Mouse (Mus musculus) brown adipose tissue, adult 24 weeks (tissue): ENCODE measurements around the gene Dusp18. TPM values are rescaled to one million over a fixed set of nuclear protein-coding genes. Genes with fewer than 3 reads are reported as not detected.
A peak's percentile ranks its signal among the peaks of the same experiment; 100 is the strongest.

Source experiments
- H3K27ac ChIP-seq: fragments of 200-500 bp; replicated peaks from 2 replicates; pipeline ENCODE4 v1.5.1; 2012; ENCODE audit warnings: low read depth, mild to moderate bottlenecking, low read length
- H3K4me1 ChIP-seq: fragments of 200-500 bp; 2 replicates; pipeline ENCODE4 v1.6.1; 2012; ENCODE audit warnings: low read length, mixed read lengths; ENCODE audit not compliant: control insufficient read depth, insufficient read depth, insufficient read length
- H3K4me3 ChIP-seq: fragments of 200-500 bp; 2 replicates; pipeline ENCODE4 v1.5.1; 2012; ENCODE audit warnings: low read depth, mild to moderate bottlenecking, low read length, moderate library complexity; ENCODE audit not compliant: insufficient read depth
- polyA plus RNA-seq: library from polyadenylated mRNA; stranded (reverse); fragments of >200 nt; gene quantifications from 2 replicates; pipeline ENCODE4 v1.2.4, GENCODE M21; 2012; ENCODE audit not compliant: missing spikeins, insufficient read depth, insufficient read length

The Dusp18 gene
- polyA plus RNA-seq: 1.0 and 4.8 TPM in 2 replicates

DNA sequence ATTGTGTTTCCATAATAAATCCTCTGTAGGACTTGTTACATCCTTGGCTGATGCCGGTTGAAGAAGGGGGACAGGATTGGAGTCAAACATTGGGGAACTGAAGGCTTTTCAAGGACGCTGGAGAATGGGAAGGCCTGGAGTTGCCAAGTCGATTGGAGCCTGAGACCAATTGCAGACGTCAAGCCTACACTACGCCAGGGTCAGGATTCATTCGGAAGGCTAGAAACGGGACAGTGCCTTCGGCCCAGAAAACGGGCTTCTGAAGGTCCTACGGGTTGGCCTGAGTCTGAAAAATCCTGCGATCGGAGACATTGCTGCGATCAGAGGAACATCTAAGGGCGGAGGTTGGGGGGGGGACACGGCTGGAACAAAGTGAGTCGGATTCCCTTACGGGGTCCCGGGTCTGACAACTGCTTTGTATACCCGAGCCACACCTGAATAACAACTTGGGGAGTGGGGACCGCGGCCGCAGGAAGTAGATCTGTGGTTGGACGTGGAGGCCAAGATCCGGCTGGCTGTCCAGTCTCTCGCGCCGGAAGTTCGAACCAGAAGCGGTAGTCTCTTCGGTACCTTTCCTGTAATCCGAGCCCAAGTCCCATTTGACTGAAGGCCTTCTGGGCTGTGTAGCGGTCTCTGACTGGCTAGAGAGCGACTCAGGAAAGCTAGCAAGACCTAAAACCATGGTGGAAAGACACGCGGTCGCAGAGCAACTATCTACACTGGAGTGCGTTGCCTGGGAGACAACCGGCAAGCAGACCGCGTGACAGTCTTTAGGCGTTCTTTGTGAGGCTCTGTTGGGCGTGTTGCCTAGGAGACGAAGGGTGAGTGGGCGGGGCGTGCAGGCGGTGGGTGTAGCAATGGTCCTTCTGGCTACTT is at the start of gene Dusp18, which contains the start of gene 4921536K21Rik:
Gene Dusp18 (plus strand): TSS at position 835 of the 876 bp plus-strand sequence.
Gene 4921536K21Rik (minus strand): TSS at position 693 of the 876 bp plus-strand sequence.
- Histone ChIP-seq H3K4me3 (peak within 1 kb of the TSS; percentile 59), H3K4me1 (0 out of 2 replicates have a peak, but pooled peaks cover 4% of the 10 kb centered on the region), H3K27ac (no peak within 1 kb of the TSS)

DNA sequence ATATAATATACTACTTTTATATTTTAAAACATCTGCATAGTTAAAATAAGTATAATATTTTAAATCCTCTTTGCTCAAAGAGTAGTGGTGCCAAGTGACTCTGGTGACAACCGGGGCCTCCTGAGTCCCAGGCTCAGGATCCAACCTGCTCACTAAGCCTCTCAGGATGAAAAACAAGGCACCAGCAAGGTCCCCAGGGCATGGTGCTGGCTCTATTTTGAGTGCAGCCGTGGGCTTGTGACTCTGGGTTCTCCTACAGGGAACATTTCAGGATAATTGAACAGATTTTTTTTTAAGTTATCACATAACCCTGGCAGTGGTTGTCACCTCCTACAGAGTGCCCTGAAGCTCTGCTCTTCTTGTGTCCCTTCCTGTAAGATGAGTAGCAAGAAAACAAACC is 48.7 kb upstream of the Dusp18 start:
- H3K4me1 ChIP-seq: no peaks in the 10 kb centered on the region
- no peak overlapping the region for H3K27ac ChIP-seq
- H3K4me3 ChIP-seq: no peak overlapping the region

DNA sequence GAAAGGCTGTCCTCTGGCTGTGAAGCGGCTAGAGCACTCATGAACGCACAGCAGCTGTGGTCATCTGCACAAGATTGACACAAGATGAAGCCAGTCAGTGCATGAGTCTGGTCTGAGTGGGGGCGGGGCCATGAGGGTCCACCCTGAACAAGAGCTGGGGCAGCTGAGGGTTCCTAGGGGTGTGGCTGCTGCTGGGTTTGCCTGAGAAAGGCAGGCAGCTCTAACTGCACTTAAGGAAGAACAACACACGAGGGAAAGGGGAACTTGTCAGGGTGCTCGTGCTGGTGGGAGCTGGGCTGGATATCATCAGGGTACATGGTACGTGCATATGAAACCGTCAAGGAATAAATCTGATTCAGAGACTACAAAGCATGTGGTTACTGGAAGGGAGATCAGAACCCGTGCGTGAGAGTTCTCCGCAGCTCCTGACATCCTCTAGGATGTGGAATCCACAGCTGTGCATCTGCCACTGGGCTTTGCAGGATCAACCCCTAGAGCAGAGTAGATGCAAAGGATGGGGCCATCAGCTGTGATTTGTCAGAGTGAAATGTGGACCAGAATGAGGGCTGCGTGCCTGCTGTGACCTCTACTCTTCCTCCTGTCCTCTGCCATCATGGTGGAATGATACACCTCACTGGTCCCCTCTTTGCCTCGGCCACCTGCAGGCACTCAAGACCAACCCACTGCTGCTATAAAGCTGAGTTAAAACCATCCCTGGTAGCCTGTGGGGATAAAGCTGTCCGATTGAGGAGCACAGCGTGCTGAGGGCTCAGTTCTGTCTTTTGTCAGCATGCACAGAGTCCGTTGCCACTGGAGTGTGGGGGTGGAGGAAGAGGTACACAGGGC is 45.3 kb upstream of the Dusp18 start:
- Histone ChIP-seq H3K27ac (no peak overlapping the region), H3K4me1 (no peaks in the 10 kb centered on the region), H3K4me3 (no peak overlapping the region)

DNA sequence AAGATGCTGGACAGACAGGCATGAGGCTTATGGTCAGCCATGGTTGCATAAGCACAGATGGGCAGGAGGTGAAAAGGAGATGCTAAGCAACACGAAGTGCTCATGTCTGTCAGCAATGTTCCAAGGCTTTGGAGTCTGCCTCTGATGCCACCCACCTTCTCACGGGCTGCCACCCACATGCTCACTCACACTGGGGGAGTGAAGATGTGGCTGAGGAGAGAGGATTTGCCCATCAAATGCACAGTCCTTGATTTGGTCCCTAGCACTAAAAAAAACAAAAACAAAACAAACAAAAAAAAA is 44.8 kb upstream of the Dusp18 start:
- Histone ChIP-seq H3K4me3 (no peak overlapping the region), H3K4me1 (no peaks in the 10 kb centered on the region), H3K27ac (no peak overlapping the region)

DNA sequence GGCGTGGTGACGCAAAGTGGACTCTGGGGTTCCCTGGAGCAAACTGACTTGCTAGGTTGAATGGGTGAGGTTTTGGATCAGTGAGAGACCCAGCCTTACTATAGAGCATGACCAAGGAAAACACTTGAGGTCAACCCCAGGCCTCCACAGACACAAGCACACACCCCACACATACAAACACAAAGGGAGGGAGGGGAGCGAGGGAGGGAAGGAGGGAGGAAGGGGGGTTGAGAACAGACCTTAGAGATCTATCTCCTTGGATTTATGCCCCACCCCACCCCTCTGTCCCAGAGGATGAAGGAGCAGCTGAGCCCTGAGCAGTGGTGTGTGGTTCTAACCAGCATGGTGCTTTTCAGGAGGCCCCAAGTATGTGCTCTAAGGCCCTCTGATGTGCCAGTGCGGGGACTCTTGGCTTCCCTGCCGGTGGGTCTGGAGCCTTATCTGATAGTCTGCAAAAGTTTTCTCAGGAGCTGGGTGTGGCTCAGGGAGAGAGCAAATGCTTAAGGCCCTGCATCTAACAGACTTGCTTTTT is 44.2 kb upstream of the Dusp18 start:
- Histone ChIP-seq H3K4me1 (no peaks in the 10 kb centered on the region), H3K4me3 (no peak overlapping the region), H3K27ac (no peak overlapping the region)

DNA sequence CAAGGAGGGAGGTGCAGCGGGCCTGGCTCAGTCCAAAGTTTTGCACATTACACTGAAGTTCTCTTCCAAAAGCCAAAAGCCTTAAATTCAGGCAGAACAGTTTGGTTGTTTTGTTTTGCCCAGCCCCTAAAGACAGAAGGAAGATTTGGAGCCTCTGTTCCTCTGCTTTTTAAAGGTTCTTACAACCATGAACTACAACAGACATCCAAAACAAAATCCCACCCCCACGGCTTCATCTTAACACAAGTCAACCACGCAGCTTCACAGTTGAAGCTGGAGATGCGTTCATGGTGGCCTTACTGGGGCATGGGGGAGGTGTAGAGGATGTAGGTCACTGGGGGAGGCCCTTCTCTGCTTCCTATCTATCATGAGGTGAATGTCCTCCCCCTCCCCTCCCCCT is 43.2 kb upstream of the Dusp18 start:
- H3K4me1 ChIP-seq: no peaks in the 10 kb centered on the region
- H3K4me3 ChIP-seq: no peak overlapping the region
- no peak overlapping the region for H3K27ac ChIP-seq

DNA sequence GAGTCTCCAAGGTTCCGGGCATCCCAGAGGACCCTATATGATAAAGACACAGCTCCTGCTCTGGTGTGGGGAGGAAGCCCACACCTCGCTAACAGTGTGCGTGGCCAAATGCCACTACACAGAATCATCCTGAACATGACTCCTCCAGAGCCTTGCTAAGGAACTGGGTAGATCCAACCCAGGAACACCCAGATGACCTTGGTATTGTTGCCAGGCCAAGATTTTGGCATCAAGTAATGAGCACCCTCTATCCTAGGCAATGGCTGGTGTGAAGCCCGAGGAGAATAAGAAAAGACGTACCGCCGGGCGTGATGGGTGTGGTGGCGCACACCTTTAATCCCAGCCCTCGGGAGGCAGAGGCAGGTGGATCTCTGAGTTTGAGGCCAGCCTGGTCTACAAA is 42.0 kb upstream of the Dusp18 start:
- Histone ChIP-seq H3K27ac (no peak overlapping the region), H3K4me3 (no peak overlapping the region), H3K4me1 (no peaks in the 10 kb centered on the region)

DNA sequence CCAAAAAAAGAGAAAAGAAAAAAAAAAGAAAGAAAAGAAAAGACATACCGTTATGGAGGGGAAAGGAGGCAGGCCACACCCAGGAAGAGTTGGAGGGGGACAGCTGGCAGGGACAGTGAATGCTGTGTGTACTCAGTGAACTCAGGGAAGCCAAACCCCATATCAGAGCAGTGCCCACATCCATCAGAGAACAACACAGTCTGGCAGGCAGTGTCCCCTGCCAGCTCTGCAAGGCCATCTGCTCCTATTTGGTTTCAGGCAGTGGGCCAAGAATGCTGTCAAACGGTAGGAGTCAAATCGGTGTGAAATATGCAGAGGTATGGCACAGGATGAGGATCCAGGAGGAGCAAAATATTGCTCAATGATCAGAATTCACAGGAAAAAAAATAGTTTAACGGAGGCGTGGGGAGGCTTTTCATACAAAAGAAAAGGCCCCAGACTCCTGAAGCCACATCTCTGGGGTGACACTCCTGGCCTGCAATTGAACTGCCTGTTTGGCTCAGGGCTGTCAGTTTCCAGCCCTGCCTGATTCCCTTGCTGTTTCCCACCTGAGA is 41.5 kb upstream of the Dusp18 start:
- no peak overlapping the region for H3K4me3 ChIP-seq
- H3K27ac ChIP-seq: no peak overlapping the region
- H3K4me1 ChIP-seq: no peaks in the 10 kb centered on the region

DNA sequence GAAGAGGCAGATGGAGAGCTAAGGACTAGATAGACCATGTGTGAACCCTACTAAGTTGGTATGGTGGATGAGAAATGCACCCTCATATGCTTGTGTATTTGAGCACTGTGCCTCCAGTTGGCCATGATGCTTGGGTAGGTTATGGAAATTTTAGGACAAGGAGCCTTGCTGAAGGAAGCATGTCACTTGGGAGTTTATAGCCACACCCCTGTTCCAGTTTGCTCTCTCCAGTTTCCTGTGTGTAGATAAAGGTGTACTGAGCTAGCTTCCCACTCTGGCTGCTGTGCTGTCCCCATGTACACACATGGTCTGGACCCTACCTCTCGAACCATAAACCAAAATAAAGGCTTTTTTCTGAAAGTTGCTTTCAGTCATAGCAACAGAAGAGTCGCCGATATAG is 40.9 kb upstream of the Dusp18 start:
- Histone ChIP-seq H3K27ac (no peak overlapping the region), H3K4me3 (no peak overlapping the region), H3K4me1 (no peaks in the 10 kb centered on the region)

DNA sequence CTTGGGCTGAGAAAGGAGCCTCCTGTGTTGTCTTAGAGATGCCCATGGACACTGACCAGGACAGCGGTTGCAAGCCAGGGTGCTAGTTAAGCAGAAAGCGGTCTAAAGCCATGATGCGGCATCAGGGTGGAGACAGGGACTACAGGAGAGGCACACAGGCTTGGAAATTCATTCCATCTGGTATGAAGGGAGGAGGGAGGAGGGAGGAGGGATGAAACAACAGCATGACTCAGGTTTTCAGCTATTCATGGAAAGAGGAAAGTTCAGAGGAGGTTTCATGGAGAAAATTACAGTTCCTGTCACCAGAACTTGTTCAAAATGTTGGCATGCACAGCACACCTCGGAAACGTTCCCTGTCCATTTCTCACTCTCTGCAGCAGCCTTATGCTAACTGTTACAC is 39.2 kb upstream of the Dusp18 start:
- Histone ChIP-seq H3K4me3 (no peak overlapping the region), H3K4me1 (no peaks in the 10 kb centered on the region), H3K27ac (no peak overlapping the region)

DNA sequence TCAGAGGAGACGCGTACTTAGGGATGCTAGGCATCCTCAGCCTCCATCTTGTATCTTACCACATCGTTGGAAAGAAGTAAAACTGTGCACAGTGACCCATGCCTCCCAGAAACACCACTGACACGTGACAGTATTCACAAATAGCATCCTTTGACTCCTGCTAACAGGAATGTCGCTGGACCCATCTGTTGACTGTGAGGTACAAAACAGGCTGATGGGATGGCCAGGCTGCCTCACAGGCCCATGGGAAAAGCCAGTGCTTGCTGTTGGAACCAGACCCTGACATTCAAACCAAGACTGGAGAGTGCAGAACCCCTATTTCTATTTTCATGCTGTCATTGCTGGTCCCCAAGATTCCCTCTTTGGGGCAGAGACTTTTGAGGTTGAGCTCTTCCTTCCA is 37.1 kb upstream of the Dusp18 start:
- H3K4me3 ChIP-seq: no peak overlapping the region
- H3K27ac ChIP-seq: no peak overlapping the region
- H3K4me1 ChIP-seq: no peaks in the 10 kb centered on the region

DNA sequence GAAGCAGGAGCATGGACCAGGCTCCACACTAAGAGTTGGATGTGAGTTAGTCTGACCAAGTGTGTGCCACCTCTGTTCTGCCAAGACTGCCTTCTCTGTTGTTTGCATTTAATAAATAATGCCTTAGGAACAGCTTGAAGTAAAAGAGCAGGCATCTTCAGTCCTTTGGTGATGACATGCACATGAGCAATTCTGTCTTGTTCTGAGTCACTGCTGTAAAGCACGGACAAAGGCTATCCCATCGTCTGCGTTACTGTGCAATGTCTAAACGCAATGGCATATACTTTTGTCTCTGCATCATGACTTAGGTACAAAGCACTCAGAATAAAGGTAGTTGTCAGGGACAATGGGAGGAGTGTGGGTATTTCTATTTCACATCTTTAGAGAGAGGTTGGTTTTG is 35.3 kb upstream of the Dusp18 start:
- H3K4me3 ChIP-seq: no peak overlapping the region
- H3K27ac ChIP-seq: no peak overlapping the region
- no peaks in the 10 kb centered on the region; the same call in 1 of the 2 replicates for H3K4me1 ChIP-seq

DNA sequence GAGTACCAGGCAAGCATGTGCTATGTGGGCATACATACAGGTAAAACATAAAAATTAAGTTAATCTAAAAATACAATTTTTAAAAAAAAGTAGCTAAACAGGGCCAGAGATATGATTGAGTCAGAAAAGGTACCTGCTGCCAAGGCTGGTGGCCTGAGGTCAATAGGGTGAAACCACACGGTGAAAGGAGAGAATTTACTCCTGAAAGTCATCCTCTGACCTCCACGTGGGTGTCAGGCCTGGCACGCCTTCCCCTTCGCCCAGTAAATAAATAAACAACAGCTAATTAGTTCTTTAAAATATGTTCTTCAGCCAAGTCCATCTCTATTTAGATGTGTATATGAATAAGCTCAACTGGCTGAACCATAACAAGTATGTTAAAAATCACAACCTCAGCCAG is 34.7 kb upstream of the Dusp18 start:
- H3K4me1 ChIP-seq: no peaks in the 10 kb centered on the region; the same call in 1 of the 2 replicates
- H3K4me3 ChIP-seq: no peak overlapping the region
- no peak overlapping the region for H3K27ac ChIP-seq

DNA sequence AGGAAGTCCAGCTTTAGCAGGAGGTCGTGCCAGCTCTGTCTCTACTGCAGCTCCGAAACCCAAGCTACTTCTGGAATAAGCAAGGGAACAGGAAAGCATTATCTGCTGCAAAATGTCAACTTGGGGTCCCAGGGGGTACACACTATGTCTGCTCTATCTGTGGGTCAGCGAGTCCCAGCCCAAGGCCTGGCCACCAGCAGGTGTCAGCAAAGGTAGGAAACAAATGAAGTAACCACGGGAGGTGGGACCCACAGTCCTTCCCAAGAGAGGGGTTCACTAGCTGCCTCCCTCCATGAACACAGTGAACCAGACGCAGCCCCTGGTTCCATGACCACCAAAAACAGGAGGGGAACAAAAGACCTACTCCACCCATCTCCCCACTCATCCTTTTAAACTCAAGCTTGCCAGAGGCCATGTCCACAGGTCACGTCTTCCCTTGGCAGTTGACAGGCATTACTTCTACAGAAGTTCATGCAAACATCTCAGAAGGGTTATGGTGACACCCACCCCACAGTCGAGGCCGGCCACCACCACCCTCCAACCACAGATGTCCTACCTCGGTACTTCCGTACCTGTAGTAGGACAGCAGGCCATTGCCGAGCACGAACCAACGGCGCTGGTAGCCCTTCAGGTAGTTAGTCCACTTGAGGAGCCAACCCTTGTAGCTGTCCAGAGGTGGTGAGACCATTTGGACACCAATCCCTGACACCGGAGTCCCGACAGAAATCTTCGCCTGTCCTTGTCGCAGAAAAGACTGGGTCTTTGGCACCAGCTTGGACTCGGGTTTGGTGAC is 32.2 kb upstream of the Dusp18 start:
- Histone ChIP-seq H3K4me1 (no peaks in the 10 kb centered on the region; the same call in 1 of the 2 replicates), H3K4me3 (peak overlapping the region; percentile 60; the same call in 1 of the 2 replicates), H3K27ac (no peak overlapping the region)
